Mouse (Mus musculus) CH12.LX (cell line): ENCODE data around the gene Nfix. TPM values are rescaled to one million over a fixed set of nuclear protein-coding genes. Genes with fewer than 3 reads are reported as not detected.

Experiments
- DNase-seq: peaks from one replicate; pipeline ENCODE4 v3.0.0-alpha.2; 2013; ENCODE audit errors: extremely low read depth
- H3K27ac ChIP-seq: 2 replicates; pipeline ENCODE4 v1.5.1; 2012; ENCODE audit warnings: low read depth, mild to moderate bottlenecking, control low read depth, moderate library complexity; ENCODE audit not compliant: insufficient read depth
- H3K27me3 ChIP-seq: replicated peaks from 2 replicates; pipeline ENCODE3; 2012; ENCODE audit warnings: inconsistent platforms
- H3K36me3 ChIP-seq, 2 experiments: replicated peaks in 1 of 2; 2 replicates each; pipeline versions ENCODE3 to v1.6.1; 2012; ENCODE audit warnings: inconsistent platforms in 1 of 2, low read length in 1 of 2, mild to moderate bottlenecking in 1 of 2, mixed read lengths in 1 of 2, moderate library complexity in 1 of 2; ENCODE audit not compliant: control insufficient read depth in 1 of 2, insufficient read depth in 1 of 2
- H3K4me1 ChIP-seq, 2 experiments: 2 replicates each; pipeline ENCODE4 v1.6.1; 2012; ENCODE audit warnings: inconsistent platforms in 1 of 2, moderate library complexity in 1 of 2; ENCODE audit not compliant: insufficient read depth in 2 of 2, control insufficient read depth in 1 of 2
- H3K4me2 ChIP-seq: 2 replicates; pipeline ENCODE4 v1.6.1; 2012; ENCODE audit warnings: low read depth, mild to moderate bottlenecking, control low read depth; ENCODE audit not compliant: poor library complexity, insufficient read depth, severe bottlenecking
- H3K4me3 ChIP-seq, 3 experiments: fragments of 150-350 bp in 1 of 3; sonication (generic) in 1 of 3; replicated peaks in 1 of 3; 2 replicates each; pipeline versions ENCODE3 to v1.5.1; 2011 to 2012; ENCODE audit warnings: low read depth in 2 of 3, low read length in 2 of 3, mild to moderate bottlenecking in 2 of 3, moderate library complexity in 2 of 3, control low read depth in 1 of 3, improper control_type of control experiment in 1 of 3, inconsistent platforms in 1 of 3, mixed read lengths in 1 of 3; ENCODE audit not compliant: poor library complexity in 1 of 3
- H3K79me2 ChIP-seq: replicated peaks from 2 replicates; pipeline ENCODE4 v1.6.1; 2012; ENCODE audit warnings: mild to moderate bottlenecking, moderate library complexity; ENCODE audit not compliant: control insufficient read depth, poor library complexity, insufficient read depth, severe bottlenecking; ENCODE audit errors: extremely low read depth
- H3K9ac ChIP-seq: 2 replicates; pipeline ENCODE4 v1.6.1; 2012; ENCODE audit warnings: low read depth, mild to moderate bottlenecking, control low read depth, moderate library complexity; ENCODE audit not compliant: insufficient read depth
- H3K9me3 ChIP-seq: replicated peaks from 2 replicates; pipeline ENCODE3; 2012; ENCODE audit warnings: low read length, inconsistent platforms, mixed read lengths
- BHLHE40 ChIP-seq: IDR thresholded peaks from 2 replicates; pipeline ENCODE4 v1.6.1; 2011; ENCODE audit warnings: mild to moderate bottlenecking, low read depth, low read length, improper control_type of control experiment
- CHD1 ChIP-seq: IDR thresholded peaks from 2 replicates; pipeline ENCODE4 v1.6.1; 2012; ENCODE audit warnings: low read depth, low read length, improper control_type of control experiment, inconsistent platforms
- CHD2 ChIP-seq: IDR thresholded peaks from 2 replicates; pipeline ENCODE4 v1.6.1; 2011; ENCODE audit warnings: low read length, improper control_type of control experiment
- CTCF ChIP-seq, 2 experiments: IDR thresholded peaks in 1 of 2; conservative IDR thresholded peaks in 1 of 2; 2 replicates each; pipeline ENCODE4 v1.5.1; 2011 to 2012; ENCODE audit warnings: low read depth in 2 of 2, low read length in 2 of 2, improper control_type of control experiment in 1 of 2, inconsistent platforms in 1 of 2, mild to moderate bottlenecking in 1 of 2, moderate library complexity in 1 of 2
- E2F4 ChIP-seq: IDR thresholded peaks from 2 replicates; pipeline ENCODE4 v1.6.1; 2011; ENCODE audit warnings: low read depth, low read length, improper control_type of control experiment; ENCODE audit not compliant: insufficient replicate concordance
- ELF1 ChIP-seq: IDR thresholded peaks from 2 replicates; pipeline ENCODE4 v1.6.1; 2014; ENCODE audit warnings: low read depth, mild to moderate bottlenecking, inconsistent platforms, low read length, improper control_type of control experiment
- EP300 ChIP-seq: IDR thresholded peaks from 2 replicates; pipeline ENCODE4 v1.6.1; 2011; ENCODE audit warnings: low read length, improper control_type of control experiment
- ETS1 ChIP-seq: conservative IDR thresholded peaks from 2 replicates; pipeline ENCODE4 v1.6.1; 2012; ENCODE audit warnings: low read depth, mild to moderate bottlenecking, inconsistent platforms, low read length, improper control_type of control experiment, moderate library complexity
- HCFC1 ChIP-seq: IDR thresholded peaks from 2 replicates; pipeline ENCODE4 v1.6.1; 2012; ENCODE audit warnings: low read depth, mild to moderate bottlenecking, inconsistent platforms, low read length, improper control_type of control experiment
- IRF4 ChIP-seq: IDR thresholded peaks from 2 replicates; pipeline ENCODE4 v1.6.1; 2014; ENCODE audit warnings: low read depth, mild to moderate bottlenecking, inconsistent platforms, low read length, improper control_type of control experiment
- JUND ChIP-seq: conservative IDR thresholded peaks from 2 replicates; pipeline ENCODE4 v1.6.1; 2011; ENCODE audit warnings: low read depth, low read length, improper control_type of control experiment
- KAT2A ChIP-seq: IDR thresholded peaks from 2 replicates; pipeline ENCODE4 v1.6.1; 2012; ENCODE audit warnings: low read length, improper control_type of control experiment, inconsistent platforms; ENCODE audit not compliant: insufficient replicate concordance
- MAFK ChIP-seq: IDR thresholded peaks from 2 replicates; pipeline ENCODE4 v1.6.1; 2011; ENCODE audit warnings: low read length, improper control_type of control experiment; ENCODE audit not compliant: insufficient replicate concordance
- MEF2A ChIP-seq: IDR thresholded peaks from 2 replicates; pipeline ENCODE4 v1.6.1; 2014; ENCODE audit warnings: low read depth, mild to moderate bottlenecking, inconsistent platforms, low read length, improper control_type of control experiment, borderline replicate concordance
- MXI1 ChIP-seq: IDR thresholded peaks from 2 replicates; pipeline ENCODE4 v1.6.1; 2011; ENCODE audit warnings: mild to moderate bottlenecking, low read depth, low read length, improper control_type of control experiment
- MYC ChIP-seq: IDR thresholded peaks from 2 replicates; pipeline ENCODE4 v1.6.1; 2011; ENCODE audit warnings: low read depth, mild to moderate bottlenecking, improper control_type of control experiment, low read length
- NELFE ChIP-seq: IDR thresholded peaks from 2 replicates; pipeline ENCODE4 v1.6.1; 2011; ENCODE audit warnings: low read depth, low read length, improper control_type of control experiment
- PAX5 ChIP-seq: IDR thresholded peaks from 2 replicates; pipeline ENCODE4 v1.6.1; 2012; ENCODE audit warnings: low read length, inconsistent platforms, mixed read lengths
- POLR2A ChIP-seq: IDR thresholded peaks from 2 replicates; pipeline ENCODE4 v1.6.1; 2011; ENCODE audit warnings: low read depth, mild to moderate bottlenecking, improper control_type of control experiment, low read length
- POLR2AphosphoS2 ChIP-seq: IDR thresholded peaks from 2 replicates; pipeline ENCODE4 v1.6.1; 2011; ENCODE audit warnings: low read depth, low read length, improper control_type of control experiment
- RAD21 ChIP-seq: IDR thresholded peaks from 2 replicates; pipeline ENCODE4 v1.6.1; 2011; ENCODE audit warnings: low read depth, mild to moderate bottlenecking, low read length, improper control_type of control experiment, moderate library complexity
- RCOR1 ChIP-seq: conservative IDR thresholded peaks from 2 replicates; pipeline ENCODE4 v1.6.1; 2012; ENCODE audit warnings: low read depth, mild to moderate bottlenecking, inconsistent platforms, low read length, improper control_type of control experiment
- SIN3A ChIP-seq: IDR thresholded peaks from 2 replicates; pipeline ENCODE4 v1.6.1; 2012; ENCODE audit warnings: low read length, improper control_type of control experiment, inconsistent platforms
- SMC3 ChIP-seq: IDR thresholded peaks from 2 replicates; pipeline ENCODE4 v1.6.1; 2011; ENCODE audit warnings: low read depth, low read length, improper control_type of control experiment
- TBP ChIP-seq: conservative IDR thresholded peaks from 2 replicates; pipeline ENCODE4 v1.6.1; 2011; ENCODE audit warnings: low read depth, low read length, improper control_type of control experiment
- TCF12 ChIP-seq: IDR thresholded peaks from 2 replicates; pipeline ENCODE4 v1.6.1; 2014; ENCODE audit warnings: low read depth, mild to moderate bottlenecking, inconsistent platforms, low read length, improper control_type of control experiment
- UBTF ChIP-seq: IDR thresholded peaks from 2 replicates; pipeline ENCODE4 v1.6.1; 2012; ENCODE audit warnings: low read depth, mild to moderate bottlenecking, inconsistent platforms, low read length, improper control_type of control experiment, moderate library complexity
- USF1 ChIP-seq: IDR thresholded peaks from 2 replicates; pipeline ENCODE4 v1.6.1; 2014; ENCODE audit warnings: low read depth, mild to moderate bottlenecking, inconsistent platforms, low read length, improper control_type of control experiment
- USF2 ChIP-seq: conservative IDR thresholded peaks from 2 replicates; pipeline ENCODE4 v1.6.1; 2011; ENCODE audit warnings: low read depth, low read length, improper control_type of control experiment
- ZMIZ1 ChIP-seq: IDR thresholded peaks from 2 replicates; pipeline ENCODE4 v1.6.1; 2012; ENCODE audit warnings: low read depth, mild to moderate bottlenecking, inconsistent platforms, low read length, improper control_type of control experiment
- ZNF384 ChIP-seq: IDR thresholded peaks from 2 replicates; pipeline ENCODE4 v1.6.1; 2012; ENCODE audit warnings: low read depth, low read length, improper control_type of control experiment, inconsistent platforms
- dilution Hi-C: fragments of 300-500 bp; cut with MboI; formaldehyde crosslinking; loops from 2 replicates; pipeline ENCODE4 v1.14.3; 2020; ENCODE audit warnings: low sequenced_read_pairs; ENCODE audit not compliant: extremely low pct_unique_long_range_greater_than_20kb, extremely low pct_ligation_motif_present
- in situ Hi-C: fragments of 300-500 bp; cut with MboI; formaldehyde crosslinking; loops from 3 replicates; pipeline ENCODE4 v1.14.3; 2019; ENCODE audit warnings: low sequenced_read_pairs, low pct_ligation_motif_present, low pct_unique_long_range_greater_than_20kb, mixed read lengths
- polyA plus RNA-seq: library from polyadenylated mRNA; unstranded; fragments of >175 nt; gene quantifications from 2 replicates; pipeline ENCODE4 v1.2.1, GENCODE M21; 2012; ENCODE audit warnings: low read depth; ENCODE audit not compliant: insufficient read length
- total RNA-seq, 2 experiments: library from RNA; depleted of rRNA; stranded (reverse); fragments of 300-350 nt in 1 of 2; fragments of >200 nt in 1 of 2; gene quantifications; 2 replicates each; pipeline ENCODE4 v1.2.3; 2012 to 2014

The Nfix gene
- total and polyA plus RNA-seq, 3 experiments: 0.09 to 10.5 (median 1.1) TPM

DNA sequence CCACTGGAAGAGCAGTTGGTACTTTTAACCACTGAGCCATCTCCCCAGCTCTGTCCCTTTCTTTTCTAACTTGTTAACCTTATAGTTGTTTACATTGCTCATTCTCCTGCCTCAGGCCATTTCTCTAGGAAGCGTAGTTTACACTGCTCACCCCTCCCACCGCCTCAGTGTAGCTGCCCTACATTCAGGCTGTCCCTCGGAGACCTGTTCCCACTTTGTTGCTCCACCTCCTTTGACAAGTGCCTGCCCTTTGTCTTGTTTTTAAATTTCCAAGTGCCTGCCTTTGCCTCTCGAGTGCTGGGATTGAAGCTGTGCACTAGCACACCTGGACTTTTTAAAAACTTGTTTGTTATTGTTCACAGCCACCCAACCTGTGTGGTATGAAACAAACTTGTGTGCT lies 106.8 kb downstream of the Nfix start:
- Histone ChIP-seq H3K9ac (no peak overlapping the region), H3K4me3 (no peak overlapping the region), H3K4me2 (no peak overlapping the region)
- no peak for TF ChIP-seq CHD1
- TF ChIP-seq POLR2AphosphoS2: 0 out of 2 replicates have a peak, but pooled peaks have one; percentile 5
- TF ChIP-seq, all 38 proteins: peak for 1
- DNase-seq: no peak
- peaks cover 17% of the 10 kb centered on the region for H3K79me2 ChIP-seq
- peaks cover 52 to 77% of the 10 kb centered on the region in 2 experiments for H3K36me3 ChIP-seq
- in situ Hi-C loops: no loop called here
- H3K9me3 ChIP-seq: no peaks in the 10 kb centered on the region
- H3K27ac ChIP-seq: no peak overlapping the region
- dilution Hi-C loops: no loop called here
- peaks cover 2 to 24% of the 10 kb centered on the region in 2 experiments for H3K4me1 ChIP-seq
- H3K27me3 ChIP-seq: no peaks in the 10 kb centered on the region

DNA sequence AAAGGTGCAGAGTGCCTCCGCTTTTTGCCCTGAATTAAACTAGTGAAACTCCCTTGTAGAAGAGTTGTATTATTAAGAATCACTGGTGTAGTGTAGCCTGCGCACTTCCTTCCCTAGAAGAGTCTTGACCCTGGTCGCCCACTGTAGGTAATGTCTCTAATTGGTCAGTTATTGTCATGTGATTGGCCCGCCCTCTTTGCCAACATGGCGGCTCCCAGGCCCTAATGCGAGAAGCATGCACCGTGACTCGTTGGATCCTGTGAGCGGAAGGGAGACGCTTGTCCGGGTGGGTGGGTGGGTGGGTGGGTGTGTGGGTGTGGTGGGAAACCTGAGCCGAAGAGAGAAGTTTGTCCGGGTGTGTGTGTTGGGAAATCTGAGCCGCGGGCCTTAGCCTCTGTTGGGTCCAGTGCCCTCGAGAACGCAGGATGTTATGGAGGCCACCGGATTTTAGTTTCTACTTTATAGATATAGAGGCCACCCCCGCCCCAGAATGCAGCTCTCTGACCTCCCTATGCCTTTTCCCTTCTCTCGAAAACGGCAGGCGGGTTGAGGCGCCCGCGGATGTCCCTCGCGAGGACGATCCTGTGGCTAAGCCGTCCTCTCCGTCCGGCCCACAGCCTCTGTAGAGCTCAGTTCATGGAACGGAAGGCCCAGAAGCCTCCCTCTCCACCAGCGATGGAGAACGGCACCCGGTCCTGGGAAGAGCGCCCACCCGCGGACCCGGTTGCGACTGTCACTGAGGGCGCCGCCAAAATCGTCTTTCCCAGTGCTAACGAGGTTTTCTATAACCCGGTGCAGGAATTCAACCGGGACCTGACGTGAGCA lies 110.8 kb downstream of the Nfix start:
- H3K9me3 ChIP-seq: no peaks in the 10 kb centered on the region
- in situ Hi-C loops (no loop called here), dilution Hi-C loops (no loop called here)
- no peaks in the 10 kb centered on the region for H3K27me3 ChIP-seq
- H3K4me2 ChIP-seq: peak overlapping the region; percentile 93
- DNase-seq: peak; percentile 89
- H3K4me1 ChIP-seq: peaks cover 11 to 38% of the 10 kb centered on the region in 2 experiments
- peak overlapping the region; percentile 80 to 98 (median 96) for H3K4me3 ChIP-seq
- peak overlapping the region; percentile 68 for H3K27ac ChIP-seq
- H3K36me3 ChIP-seq: peaks cover 21 to 49% of the 10 kb centered on the region in 2 experiments
- H3K9ac ChIP-seq: peak overlapping the region; percentile 99
- H3K79me2 ChIP-seq: peaks cover 50% of the 10 kb centered on the region
- TF ChIP-seq ZMIZ1 (0 out of 2 replicates have a peak, but pooled peaks have one; percentile 49), IRF4 (no peak), SMC3 (peak; percentile 18), NELFE (peak; percentile 33), MYC (peak; percentile 86; the same call in 1 of the 2 replicates), CTCF (conservative IDR thresholded peaks at IDR 0.05 in 1 of 2, IDR thresholded peaks at IDR 0.05 in 1 of 2; ENCODE audit: low read depth in 2 of 2, low read length in 2 of 2) (peak in 1 of 2 experiments; percentile 45; a peak in 2 of 4 replicates), HCFC1 (peak; percentile 90), EP300 (no peak), RCOR1 (no peak), ELF1 (peak; percentile 86), USF2 (peak; percentile 91), JUND (no peak), MEF2A (no peak), KAT2A (peak; percentile 88; the same call in 1 of the 2 replicates), E2F4 (no peak), MXI1 (peak; percentile 97), USF1 (peak; percentile 94), BHLHE40 (0 out of 2 replicates have a peak, but pooled peaks have one; percentile 19), CHD1 (no peak), CHD2 (0 out of 2 replicates have a peak, but pooled peaks have one; percentile 61), POLR2A (peak; percentile 72), TBP (peak; percentile 71; the same call in 1 of the 2 replicates), MAFK (no peak), TCF12 (peak; percentile 53), POLR2AphosphoS2 (no peak), UBTF (no peak), RAD21 (no peak), ETS1 (no peak), SIN3A (peak; percentile 90), ZNF384 (no peak), PAX5 (no peak)
